Mouse (Mus musculus) G1E (cell line): Measurements from ENCODE around the gene Metap1d.

Experiments used
- CTCF ChIP-seq: IDR thresholded peaks from 2 replicates; pipeline ENCODE4 v1.5.1; 2012; ENCODE audit warnings: low read depth, low read length, inconsistent platforms, mixed read lengths
- GATA1 ChIP-seq: IDR thresholded peaks from 2 replicates; pipeline ENCODE4 v1.6.1; 2012; ENCODE audit warnings: borderline replicate concordance, low read length, inconsistent platforms, mixed read lengths
- GATA2 ChIP-seq: IDR thresholded peaks from 2 replicates; pipeline ENCODE4 v1.6.1; 2012; ENCODE audit warnings: low read depth, low read length, inconsistent platforms, borderline replicate concordance
- POLR2AphosphoS5 ChIP-seq: IDR thresholded peaks from 2 replicates; pipeline ENCODE4 v1.6.1; 2012; ENCODE audit warnings: low read depth, low read length, inconsistent platforms; ENCODE audit not compliant: insufficient replicate concordance
- TAL1 ChIP-seq: conservative IDR thresholded peaks from 2 replicates; pipeline ENCODE4 v1.6.1; 2012; ENCODE audit warnings: low read depth, low read length, inconsistent platforms, mixed read lengths

- TF ChIP-seq CTCF = no peak
- TF ChIP-seq GATA1 = no peak
- no peak for TF ChIP-seq TAL1
- TF ChIP-seq GATA2 = no peak
- TF ChIP-seq POLR2AphosphoS5 = no peak
Observed at GRCm38 (mm10) chr2:71449604-71450003, 3.5 kb upstream of the Metap1d start.
